Mouse (Mus musculus) thymus, adult 2 months (tissue): ENCODE results near the gene Rpp21.

Experiments used
- CTCF ChIP-seq: fragments of 200-500 bp; IDR thresholded peaks from 2 replicates; pipeline ENCODE4 v1.5.1; 2012; ENCODE audit warnings: mild to moderate bottlenecking, control low read depth, low read length, moderate library complexity, borderline replicate concordance; ENCODE audit not compliant: control insufficient read depth, poor library complexity, insufficient read depth; ENCODE audit errors: extremely low read depth
- POLR2A ChIP-seq: fragments of 200-500 bp; IDR thresholded peaks from 2 replicates; pipeline ENCODE4 v1.6.1; 2012; ENCODE audit warnings: mild to moderate bottlenecking, low read length, control low read depth, moderate library complexity; ENCODE audit not compliant: control insufficient read depth, poor library complexity, insufficient read depth; ENCODE audit errors: extremely low read depth

- TF ChIP-seq CTCF (no peak), POLR2A (no peak)
Measured at GRCm38 (mm10) chr17:36272643-36273366, 14.9 kb upstream of the Rpp21 start.
